Mouse (Mus musculus) G1E-ER4 (cell line): ENCODE data around the gene Adora1. TPM values are rescaled to one million over a fixed set of nuclear protein-coding genes. Genes with fewer than 3 reads are reported as not detected.

Source experiments
- GATA1 ChIP-seq: IDR thresholded peaks from one replicate; pipeline ENCODE4 v1.8.0; 2012; ENCODE audit warnings: low read length, inconsistent platforms
- polyA plus RNA-seq: library from polyadenylated mRNA; stranded (reverse); fragments of >175 nt; gene quantifications from 2 replicates; pipeline ENCODE4 v1.2.3, GENCODE M21; 2012

The Adora1 gene
- polyA plus RNA-seq, 1 experiment, result 0.01 TPM

DNA sequence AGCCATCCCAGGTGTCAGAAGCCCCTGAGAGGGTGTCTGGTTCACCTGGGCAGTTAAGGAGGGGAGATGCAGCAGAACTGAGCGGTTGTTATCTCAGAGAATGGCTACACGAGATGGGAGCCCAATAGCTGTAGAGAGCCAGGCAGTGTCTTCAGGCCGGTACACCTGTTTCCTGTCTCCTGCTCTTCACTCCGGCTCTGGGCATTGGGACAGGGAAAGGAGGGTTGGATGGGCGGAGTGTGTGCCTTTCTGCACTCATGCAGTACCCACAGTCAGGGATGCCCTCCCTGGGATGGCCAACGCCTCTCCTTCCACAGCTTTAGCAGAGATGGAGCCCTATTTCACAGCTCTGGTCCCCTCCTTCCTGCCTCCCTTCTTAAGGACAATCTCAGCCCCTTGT is 24.2 kb downstream of the Adora1 start:
- no peak for TF ChIP-seq GATA1

DNA sequence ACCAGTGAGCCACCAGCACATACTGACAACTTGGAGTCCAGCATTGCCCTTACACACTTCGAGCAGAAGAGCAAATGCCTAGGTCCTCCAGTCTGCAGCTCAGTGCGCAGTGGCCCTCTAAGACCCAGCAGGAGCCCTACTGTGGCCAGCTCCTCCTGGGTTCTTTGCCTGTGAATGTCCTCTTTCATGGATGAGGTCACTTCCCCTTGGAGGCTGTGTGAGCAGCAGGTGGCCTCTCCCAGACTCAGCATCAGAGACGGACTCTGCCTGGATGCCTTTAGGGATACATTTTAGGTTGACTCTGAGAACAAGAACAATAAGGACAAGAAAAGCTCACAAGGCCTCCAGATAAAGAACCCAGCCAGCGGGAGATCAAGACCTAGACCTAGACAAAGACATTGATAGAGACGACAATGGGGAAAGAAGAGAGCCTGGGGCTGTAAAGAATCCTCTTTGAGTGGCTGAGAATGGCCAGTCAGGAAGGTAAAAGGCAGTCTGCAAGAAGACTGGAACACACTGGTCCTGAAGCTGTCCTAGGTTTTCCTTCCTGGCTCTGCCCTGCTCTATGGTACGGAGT is 25.0 kb downstream of the Adora1 start:
- no peak for TF ChIP-seq GATA1

DNA sequence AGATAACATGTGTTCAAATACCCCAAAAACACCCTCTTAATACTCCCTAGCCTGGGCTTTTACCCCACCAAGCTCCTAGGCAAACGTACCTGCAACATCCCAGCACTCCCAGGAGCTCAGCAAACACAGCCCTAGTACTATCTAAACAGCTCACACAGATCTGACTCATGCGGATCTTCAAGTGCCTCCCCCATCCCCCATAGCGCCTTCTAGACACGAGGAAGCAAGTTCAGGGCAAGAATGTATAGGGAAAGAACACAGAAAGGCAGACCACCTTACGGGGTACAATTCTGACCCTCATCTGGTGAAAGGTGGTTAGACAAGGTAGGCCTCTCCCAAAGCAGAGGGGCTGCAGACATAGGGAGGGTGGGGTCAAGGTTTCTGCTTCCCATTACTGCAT is 29.1 kb downstream of the Adora1 start:
- no peak for TF ChIP-seq GATA1

DNA sequence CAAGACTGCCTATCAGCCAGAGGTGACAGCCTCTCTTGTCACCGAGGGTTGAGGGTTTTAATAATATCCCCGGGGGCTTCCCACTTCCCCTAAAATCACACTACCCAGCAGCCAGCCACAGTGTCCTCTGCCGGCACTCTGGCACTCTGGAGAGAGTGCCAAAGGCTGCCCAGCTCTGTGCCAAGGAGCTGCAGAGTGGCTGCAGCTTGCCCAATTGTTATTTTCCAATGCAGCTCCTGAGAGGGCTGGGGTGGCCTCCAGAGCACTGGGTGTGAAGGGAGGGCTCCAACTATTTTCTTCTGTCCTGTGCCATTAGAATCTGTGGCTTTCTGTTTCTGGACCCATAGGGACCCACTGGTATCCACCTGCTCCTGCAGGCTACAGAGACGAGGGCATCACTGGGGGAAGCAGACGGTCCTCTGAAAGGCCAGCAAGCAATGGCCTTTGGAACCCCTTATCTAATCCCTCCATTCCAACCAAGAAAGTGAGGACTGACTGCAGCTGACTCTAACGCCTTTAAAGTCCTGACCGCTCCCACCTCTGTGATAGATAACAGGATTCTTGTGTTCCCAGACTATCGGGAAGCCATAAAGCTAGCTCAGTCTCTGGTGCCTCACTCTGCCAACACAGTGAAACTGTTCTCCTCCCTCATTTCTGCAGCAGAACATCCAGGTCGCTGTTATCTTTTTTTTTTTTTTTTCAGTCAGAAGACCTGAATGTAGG is 29.8 kb downstream of the Adora1 start:
- TF ChIP-seq GATA1, result no peak

DNA sequence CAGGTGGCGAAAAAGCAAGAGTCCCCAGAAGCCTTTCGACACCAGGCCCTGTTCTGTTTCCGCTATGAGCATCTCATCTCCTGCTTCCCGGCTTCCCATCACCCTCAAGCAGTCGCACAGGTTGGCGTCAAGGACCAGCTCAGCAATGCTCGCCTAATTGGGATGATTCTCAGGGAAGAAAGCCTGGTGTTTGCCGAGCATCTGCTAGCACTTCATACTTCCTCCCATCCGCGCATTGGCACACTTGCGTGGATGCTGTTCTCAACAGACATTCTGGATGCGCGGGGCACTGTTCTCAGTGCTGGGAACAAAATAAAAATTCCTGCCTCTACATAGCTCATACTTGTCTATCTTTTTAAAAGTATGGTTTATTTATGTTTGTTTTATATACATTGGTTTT is 31.0 kb downstream of the Adora1 start:
- no peak for TF ChIP-seq GATA1

DNA sequence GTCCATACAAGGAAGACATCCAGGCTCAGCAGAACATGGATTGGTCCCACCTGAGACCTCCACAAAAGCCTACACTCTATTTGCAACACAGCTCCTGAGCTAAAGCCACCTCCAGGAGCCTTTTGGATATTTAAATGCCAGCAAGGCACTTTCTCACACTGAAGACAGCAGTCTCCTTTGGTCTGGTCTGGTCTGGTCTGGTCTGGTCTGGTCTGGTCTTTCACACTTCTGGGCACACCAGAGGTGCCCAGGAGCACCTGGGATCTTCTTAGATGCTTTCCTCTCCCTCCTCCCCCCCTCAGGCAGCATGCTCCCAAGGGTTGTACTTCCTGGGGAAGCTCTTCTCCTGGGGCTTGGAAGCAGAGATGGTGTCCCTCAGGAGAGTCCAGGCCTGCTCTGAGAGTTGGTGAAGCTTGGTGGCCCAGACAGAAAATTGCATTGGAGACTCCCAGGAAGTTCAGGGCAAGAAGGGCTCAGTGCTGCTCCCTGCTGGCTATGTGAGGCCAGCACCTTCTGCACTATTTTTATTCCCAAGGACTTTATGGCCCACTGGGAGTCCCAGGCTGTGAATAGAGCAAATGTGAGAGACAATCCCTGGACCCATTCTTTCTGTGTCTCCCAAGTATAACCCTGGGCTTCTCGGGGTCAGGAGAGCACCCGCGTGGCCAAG is 33.3 kb downstream of the Adora1 start:
- TF ChIP-seq GATA1, result no peak

DNA sequence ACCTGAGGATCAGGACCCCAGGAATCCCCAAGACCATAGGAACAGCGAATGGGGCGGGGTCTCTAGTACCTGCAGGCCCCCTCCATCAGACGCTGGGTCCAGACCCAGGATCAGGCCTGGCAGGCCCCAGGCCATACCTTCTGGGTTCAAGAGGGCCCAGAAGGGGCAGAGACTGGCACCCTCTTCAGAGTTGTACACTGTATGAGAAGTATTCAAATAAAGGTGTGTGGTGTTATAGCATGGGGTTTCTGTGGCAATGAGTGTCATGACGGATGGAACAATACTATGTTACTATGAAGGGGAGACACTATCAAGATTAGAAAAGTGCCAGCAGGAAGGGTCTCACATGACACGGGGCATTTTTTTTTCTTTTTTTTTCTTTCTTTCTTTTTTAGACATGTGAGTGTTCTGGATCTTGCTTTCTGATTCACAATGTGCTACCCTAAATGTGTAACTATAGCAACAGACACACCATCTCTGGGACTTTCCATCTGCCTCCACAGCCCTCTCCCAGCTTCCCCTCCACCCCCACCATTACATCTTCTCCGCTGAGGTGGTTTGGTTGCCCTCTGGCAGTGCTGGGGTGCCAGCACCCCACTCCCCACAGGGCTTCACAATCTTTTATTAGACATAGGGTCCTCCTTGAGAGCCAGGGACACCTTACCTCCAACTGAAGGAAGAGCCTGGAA is 34.1 kb downstream of the Adora1 start:
- no peak for TF ChIP-seq GATA1

DNA sequence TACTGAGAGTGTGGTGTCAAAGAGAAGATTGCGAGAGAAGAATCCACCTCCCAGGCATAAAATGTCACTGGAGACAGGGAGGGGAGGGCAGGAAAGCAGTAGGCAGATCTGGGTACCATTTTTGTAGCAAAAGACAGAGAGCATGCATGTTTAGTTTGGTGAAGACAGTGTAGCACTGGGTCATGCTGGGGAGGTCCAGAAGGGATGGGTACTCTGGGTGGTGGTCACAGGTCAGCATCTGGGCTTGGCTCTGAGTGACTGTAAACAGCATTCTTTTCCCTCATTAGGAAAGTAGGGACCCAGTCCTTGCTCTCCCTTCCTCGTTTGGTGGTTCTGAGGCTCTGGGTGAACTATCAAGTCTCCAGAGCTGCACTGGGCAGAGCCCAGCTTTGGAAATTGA is 34.8 kb downstream of the Adora1 start:
- no peak for TF ChIP-seq GATA1

DNA sequence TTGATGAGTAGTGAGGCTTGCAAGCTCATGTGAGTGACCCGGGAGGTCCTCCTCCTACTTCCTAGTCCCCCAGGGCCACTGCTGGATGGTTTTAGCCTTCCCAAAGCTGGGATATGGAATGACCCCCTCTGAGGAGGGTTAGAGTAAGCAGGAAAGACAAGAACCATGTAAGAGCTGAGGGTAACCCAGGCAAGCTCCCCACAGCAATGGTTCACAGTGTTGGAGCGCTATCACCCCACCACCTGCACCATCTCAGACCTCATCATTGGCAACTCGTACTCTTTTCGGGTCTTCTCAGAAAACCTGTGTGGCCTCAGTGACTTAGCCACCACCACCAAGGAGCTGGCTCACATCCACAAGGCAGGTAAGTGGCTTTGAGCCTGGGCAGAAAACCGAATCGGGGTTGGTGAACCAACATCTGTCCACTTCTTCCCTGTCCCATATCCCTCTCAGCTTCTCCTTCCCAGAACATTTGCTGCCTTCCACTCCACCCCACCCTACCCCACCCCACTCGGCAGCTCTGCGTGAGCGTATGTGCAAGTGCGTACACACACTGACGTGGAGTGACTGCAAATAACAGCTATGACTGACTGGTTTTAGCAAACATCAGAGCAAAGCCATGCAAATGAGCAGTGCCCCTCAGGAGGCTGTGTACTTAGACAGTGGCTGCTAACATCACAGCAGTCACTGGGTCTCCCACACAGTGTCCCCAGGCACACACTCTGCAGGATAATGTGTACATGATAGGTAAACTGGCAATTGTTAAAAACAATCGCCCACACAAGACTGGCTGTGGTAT is 36.8 kb downstream of the Adora1 start:
- no peak for TF ChIP-seq GATA1

DNA sequence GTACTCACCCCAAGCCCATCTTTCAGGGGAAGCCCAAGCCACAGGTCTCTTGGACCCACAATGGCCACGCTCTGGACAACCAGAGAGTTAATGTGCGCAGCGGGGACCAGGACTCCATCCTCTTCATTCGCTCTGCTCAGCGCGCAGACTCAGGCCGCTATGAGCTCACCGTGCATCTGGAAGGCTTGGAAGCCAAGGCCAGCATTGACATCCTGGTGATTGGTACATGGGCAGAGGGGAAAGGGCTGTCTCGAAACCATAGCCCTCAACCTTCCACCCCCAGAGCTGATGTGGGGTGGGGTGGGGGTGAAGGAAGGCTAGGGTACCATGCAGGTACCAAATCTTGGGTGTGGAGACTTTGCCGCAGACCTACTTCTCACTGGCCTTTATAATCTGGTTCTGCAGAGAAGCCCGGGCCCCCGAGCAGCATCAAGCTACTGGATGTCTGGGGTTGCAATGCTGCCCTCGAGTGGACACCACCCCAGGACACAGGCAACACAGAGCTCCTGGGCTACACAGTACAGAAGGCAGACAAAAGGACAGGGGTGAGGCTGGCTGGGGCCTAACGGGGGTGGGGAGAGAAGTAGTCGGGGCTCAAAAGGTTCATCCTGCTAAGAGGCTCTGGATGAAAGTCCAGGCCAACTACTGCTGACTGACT is 37.8 kb downstream of the Adora1 start:
- TF ChIP-seq GATA1, result no peak

DNA sequence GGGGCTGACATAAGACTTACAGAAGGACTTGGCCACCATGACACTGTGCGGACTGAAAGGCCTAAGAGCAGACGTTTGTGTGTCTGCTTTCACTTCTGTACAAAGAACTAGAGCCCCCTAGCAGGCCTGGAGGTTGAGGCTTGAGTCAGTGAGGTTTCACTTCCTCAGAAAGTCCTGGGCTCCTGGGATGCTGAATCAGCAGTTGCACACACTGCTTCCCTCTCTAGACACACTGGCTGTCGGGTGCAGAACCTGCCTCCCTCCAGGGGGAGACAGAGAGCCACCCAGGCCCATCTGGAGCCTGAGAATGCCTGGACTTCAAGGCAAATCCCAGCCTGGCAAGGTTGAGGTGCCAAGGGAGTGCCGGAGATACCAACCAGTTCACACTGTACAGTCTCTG is 38.8 kb downstream of the Adora1 start:
- TF ChIP-seq GATA1, result no peak

DNA sequence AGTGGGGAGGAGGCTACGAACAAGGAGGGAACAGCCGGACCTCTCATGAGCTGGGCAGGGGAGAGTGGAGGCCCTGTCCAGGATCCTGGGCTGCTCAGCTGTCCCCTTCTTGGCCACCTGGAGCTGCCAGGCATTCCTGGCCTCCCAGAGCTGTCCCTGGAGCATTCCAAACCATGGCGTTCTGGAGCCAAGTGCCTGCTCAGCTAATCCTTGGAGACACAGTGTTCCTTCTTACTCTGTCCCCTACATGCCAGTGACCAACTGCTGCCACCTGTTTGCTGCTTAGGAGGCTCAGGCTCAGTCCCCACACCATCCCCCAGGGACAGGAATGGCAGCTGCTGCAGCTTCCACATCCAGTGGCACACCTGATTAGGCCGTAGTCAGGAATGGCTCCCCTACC is 39.3 kb downstream of the Adora1 start:
- no peak for TF ChIP-seq GATA1

DNA sequence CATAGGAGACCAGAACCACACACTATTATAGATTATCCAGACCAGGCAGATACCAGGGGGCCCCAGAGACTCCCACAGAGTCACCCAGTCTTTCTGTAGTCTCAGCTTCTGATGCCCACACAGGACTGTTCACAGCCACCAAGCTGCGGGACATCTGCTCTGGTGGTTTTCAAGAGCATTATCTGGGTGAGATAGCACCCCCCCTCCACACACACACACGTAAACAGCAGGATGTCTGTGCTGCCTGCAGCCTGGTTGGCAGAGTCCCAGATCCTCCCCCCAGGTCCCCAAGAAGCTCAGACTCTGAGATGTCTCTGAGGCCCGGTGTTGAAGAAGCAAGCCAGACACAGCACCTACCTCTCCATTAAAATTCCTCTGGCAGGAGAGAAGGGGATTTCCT is 39.7 kb downstream of the Adora1 start:
- peak; percentile 38 for TF ChIP-seq GATA1

DNA sequence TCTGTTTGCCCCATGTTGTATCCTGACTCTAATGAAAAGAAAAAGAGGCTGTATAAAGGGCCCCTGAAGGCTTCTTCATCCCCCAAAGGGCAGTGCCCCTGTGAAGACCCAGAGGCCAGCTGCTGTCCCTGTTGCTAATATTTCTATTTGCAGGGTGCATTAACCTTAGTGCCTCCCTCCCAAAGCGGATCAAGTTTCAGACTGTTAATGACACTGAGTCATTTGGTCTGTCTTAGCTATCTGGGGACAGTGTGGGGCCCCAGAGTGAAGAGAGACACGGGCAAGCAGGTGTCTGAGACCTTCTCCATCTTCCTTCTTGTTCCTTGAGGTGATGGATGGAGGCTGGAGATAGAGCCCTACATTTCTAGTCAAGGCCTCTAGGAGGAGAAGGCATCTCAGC is 40.1 kb downstream of the Adora1 start:
- no peak for TF ChIP-seq GATA1

DNA sequence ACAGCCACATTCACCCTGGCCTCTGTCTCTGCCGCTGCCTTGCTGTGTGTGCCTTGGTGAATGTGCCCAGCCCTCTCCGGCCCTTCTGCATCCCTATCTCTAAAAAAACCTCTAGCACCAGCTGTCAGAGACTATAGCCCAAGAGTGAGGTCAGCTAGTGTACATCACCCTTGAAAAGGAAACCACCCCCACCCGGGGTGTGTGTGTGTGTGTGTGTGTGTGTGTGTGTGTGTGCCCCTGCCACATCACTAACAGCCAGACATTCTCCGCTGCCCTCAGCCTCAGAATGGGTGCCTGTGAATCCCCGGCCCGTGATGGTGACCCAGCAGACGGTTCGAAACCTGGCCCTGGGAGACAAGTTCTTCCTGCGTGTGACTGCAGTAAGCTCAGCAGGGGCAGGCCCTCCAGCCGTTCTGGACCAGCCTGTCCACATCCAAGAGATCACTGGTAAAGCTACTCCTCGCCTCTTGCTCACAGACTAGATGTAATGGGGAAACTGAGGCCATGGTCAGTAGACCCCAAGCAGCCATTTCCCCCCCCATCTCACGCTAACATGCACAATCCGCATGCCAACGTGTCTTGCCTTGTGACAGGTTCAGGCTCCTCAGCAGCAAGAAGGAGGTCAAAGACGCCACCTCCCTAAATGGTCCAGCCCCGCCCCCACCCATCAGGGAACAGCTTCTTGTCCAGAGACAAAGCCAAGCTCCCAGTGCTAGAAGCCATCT is 40.8 kb downstream of the Adora1 start:
- TF ChIP-seq GATA1, result no peak
